Mouse (Mus musculus) bone marrow macrophage, adult 2 months (primary cell): ENCODE results near the gene Aym1. TPM values are rescaled to one million over a fixed set of nuclear protein-coding genes. Genes with fewer than 3 reads are reported as not detected.
A peak's percentile ranks its signal among the peaks of the same experiment; 100 is the strongest.

ENCODE experiments used
- H3K27ac ChIP-seq: 2 replicates; pipeline ENCODE4 v1.5.1; 2012; ENCODE audit warnings: low read depth, low read length; ENCODE audit not compliant: insufficient read depth
- H3K4me1 ChIP-seq: 2 replicates; pipeline ENCODE4 v1.6.1; 2012; ENCODE audit warnings: low read length; ENCODE audit not compliant: control insufficient read depth, insufficient read depth
- H3K4me3 ChIP-seq: 2 replicates; pipeline ENCODE4 v1.5.1; 2012; ENCODE audit warnings: mild to moderate bottlenecking, low read length, moderate library complexity; ENCODE audit not compliant: insufficient read depth
- CTCF ChIP-seq: IDR thresholded peaks from 2 replicates; pipeline ENCODE4 v1.5.1; 2012; ENCODE audit warnings: low read depth, mild to moderate bottlenecking, low read length, moderate library complexity
- POLR2A ChIP-seq: IDR thresholded peaks from 2 replicates; pipeline ENCODE4 v1.6.1; 2012; ENCODE audit warnings: mild to moderate bottlenecking, low read depth, low read length, borderline replicate concordance
- polyA plus RNA-seq: library from polyadenylated mRNA; stranded (reverse); fragments of >200 nt; gene quantifications from 2 replicates; pipeline ENCODE4 v1.2.4, GENCODE M21; 2012; ENCODE audit not compliant: missing spikeins, insufficient read depth, insufficient read length

Aym1 gene
- polyA plus RNA-seq, 1 experiment = not detected

DNA sequence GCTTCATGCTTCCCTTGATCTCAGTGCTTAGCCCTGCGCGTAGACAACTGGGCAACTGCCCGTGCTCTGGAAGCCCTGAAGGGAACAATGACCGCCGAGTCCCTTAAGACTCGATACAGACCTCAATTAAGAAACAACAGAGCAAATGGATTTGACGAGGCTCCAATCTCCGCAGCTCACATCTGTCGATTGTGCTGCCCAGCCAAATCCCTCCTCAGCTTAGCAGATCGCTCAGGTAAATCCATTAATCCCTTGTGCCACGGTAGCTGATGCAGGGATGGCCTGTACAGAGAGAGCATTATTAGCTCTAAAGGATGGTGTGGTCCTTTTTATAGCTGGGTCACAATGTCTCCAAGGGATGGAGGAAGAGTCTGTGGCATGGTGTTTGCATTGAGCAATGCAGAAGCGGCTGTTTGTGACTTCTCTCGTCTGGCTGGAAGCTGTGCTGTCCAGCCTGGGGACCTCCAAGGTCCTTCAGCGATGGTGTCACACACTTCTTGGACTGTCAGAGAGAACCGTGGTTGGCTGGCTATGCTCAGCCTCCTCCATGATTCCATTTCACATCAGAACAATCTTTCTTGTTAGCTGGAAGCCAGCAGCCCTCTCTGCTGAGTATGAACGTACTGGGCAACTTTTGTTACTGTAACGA lies 39.3 kb downstream of the Aym1 start:
- Histone ChIP-seq H3K4me1 (no peaks in the 10 kb centered on the region), H3K27ac (no peak overlapping the region), H3K4me3 (no peak overlapping the region)
- TF ChIP-seq POLR2A (no peak), CTCF (no peak)

DNA sequence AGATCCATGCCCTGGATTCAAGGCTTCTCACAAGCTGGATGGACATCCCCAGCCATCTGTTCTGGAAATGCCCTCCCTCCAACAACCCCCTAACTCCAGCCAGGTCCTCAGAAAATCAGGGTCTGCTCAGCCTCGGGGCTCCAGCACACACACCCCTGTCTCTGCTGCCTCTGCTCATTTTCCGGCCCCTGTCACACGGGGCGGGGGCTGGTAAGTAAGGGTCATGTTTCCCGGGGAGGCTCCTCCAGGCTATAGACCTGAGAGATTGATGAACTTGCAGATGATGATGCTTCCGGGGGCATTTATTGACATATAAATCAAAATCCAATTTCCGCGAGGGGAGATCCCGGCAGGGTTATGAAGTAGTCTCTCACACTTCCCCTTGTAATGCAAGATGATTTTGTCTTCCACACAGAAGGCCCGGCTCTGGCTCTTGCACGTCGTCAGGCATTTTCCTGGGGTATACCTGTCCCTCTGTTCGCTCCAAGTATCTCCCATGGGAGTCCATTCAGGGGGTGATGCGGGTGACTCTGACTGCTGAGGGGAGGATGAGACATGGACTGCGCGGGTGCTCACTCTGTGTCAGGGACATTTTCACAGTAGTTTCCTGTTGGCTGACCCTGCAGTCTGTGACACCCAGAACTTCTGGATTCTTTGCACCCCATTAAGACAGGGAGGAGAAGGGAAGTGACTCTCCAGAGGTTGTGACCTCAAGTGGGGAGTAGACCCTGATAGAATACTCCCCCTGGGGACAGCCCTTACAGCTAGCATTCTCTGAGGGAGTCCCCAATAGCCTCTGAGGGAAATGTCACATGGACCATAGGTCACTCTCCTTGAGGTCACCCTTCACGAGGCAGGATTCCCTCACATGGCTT lies 40.6 kb downstream of the Aym1 start:
- TF ChIP-seq POLR2A (no peak), CTCF (no peak)
- no peak overlapping the region for H3K4me3 ChIP-seq

DNA sequence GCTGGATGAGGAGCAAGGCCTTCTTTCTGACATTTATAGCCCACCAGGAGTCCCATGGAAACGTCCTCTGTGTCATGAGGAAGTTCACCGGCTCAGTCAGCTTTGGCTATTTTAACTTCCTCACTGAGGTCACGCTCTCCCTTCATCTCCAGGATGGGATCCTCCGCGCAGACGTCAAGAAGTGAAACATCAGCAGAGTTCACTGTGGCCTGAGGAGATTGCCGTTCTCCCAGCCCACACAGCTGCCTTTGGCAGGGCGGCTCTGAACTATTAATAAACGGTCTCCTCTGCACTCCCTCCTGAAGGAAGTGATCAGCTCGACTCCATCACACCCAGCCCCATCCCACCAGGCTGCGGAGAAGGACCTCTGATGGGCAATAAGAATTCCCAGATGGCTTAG lies 45.6 kb downstream of the Aym1 start:
- no peak for TF ChIP-seq POLR2A
- no peak for TF ChIP-seq CTCF
- Histone ChIP-seq H3K4me1 (peaks cover 12% of the 10 kb centered on the region), H3K4me3 (no peak overlapping the region), H3K27ac (peak overlapping the region; percentile 16; the same call in 1 of the 2 replicates)

More for the DNA sequence above, 40.6 kb downstream of the Aym1 start:
- H3K27ac ChIP-seq = no peak overlapping the region
- H3K4me1 ChIP-seq = peaks cover 5% of the 10 kb centered on the region; the same call in 1 of the 2 replicates

DNA sequence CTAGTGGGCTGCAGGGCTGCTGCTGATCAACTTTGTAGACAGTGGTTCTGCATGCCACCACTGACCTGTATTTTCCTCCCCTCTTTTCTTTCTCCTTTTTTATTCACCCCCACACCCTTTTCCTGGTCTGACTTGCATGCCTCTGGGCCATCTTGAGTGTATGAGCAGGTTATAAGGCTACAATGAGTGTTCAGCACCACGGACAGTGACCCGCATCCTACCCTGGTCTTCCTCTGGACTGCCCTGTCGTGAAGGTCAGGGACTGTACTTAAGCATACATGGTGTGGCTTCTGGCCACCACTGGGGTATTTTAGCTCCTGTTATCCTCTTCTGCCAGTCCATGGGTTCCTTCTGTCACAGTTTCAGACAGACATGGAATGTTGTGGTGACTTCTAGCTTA lies 50.3 kb downstream of the Aym1 start:
- TF ChIP-seq POLR2A = no peak
- H3K27ac ChIP-seq = no peak overlapping the region
- H3K4me1 ChIP-seq = peaks cover 8% of the 10 kb centered on the region
- H3K4me3 ChIP-seq = no peak overlapping the region

Other genes with a start within 250 kb of the Aym1 start
- 5.7 and 5.9 TPM in 2 replicates for gene 2900026A02Rik, start 136.1 kb upstream of the Aym1 start, polyA plus RNA-seq
- gene Tmem211, start 130.4 kb upstream of the Aym1 start, polyA plus RNA-seq = not detected in 2 replicates
- gene Sgsm1, start 46.5 kb upstream of the Aym1 start, polyA plus RNA-seq = not detected in 2 replicates
- gene Wscd2, start 133.0 kb downstream of the Aym1 start, polyA plus RNA-seq = not detected in 2 replicates